Mouse (Mus musculus): ENCODE measurements around the gene Mboat1. TPM values are rescaled to one million over a fixed set of nuclear protein-coding genes. Genes with fewer than 3 reads are reported as not detected.
A peak's percentile ranks its signal among the peaks of the same experiment; 100 is the strongest.

Gene Mboat1
- polyA plus RNA-seq, 1 experiment = 2.7 TPM

DNA sequence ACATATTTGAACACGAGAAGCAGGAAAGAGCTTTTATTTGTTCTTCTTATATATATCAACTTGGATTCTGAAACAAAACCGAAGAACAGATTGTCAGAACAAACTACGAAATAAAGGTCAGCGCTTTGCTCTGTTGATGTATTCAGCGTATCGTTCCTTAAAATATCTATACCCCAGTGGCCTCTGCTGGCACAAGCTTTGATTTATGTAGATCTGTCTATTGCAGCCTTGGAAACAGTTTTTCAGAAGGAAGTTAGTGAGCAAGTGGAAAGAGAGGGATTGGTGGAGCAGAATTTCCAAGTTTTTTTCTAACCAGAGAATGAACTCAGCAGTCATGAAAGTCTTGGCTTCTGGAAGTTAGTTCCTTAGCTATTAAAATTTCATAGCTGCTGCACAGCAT lies 103.1 kb downstream of the Mboat1 start:
- no peak for DNase-seq (ENCODE audit: extremely low spot score in 1 of 2, low spot score in 1 of 2)

DNA sequence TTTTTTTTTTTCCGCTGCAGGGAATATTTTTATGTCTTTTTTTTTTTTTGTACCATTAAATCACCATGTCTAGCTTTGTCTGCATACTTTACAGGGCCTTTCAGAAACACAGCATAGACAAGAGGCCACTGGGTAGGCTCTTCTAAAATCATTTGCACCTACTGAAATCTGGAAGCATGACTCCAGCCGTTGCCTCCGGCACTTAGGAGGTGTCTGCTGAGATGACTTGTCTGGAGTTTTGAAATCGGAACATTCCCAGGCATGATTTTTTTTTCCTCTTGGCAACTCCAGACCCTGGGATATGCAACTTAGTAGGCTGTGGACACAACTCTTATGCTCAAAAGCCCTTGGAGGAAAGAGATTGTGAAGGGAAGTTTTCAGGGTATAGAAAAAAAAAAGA lies 109.3 kb downstream of the Mboat1 start:
- no peak for DNase-seq (ENCODE audit: extremely low spot score in 1 of 2, low spot score in 1 of 2)

DNA sequence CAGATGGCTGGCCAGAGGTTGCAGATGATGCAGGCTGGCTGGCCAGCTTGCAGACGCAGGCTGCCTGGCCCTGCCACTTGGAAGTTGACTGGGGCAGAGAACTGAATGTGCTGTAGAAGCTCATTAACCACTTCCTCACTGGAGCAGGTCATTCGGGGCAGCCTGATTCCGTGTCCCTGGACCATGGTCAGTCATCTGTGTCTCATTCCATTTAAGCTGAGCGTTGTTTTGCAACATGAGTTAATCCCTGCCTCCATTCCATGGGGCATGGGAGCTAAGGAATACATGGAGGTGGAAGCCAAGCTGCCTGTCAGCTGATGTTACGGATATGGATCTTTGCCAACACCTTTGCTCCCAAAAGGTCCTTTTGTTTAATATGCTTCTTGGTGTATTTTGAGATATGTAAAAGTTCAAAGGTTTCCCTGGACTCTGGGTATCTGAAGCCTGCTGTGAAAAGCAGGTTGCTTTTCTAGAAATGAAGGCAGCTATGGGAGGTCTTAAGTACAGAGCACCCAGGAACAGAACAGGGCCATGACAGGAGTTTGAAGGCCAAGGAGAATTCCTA lies 114.1 kb downstream of the Mboat1 start:
- DNase-seq (ENCODE audit: extremely low spot score in 1 of 2, low spot score in 1 of 2) = no peak

DNA sequence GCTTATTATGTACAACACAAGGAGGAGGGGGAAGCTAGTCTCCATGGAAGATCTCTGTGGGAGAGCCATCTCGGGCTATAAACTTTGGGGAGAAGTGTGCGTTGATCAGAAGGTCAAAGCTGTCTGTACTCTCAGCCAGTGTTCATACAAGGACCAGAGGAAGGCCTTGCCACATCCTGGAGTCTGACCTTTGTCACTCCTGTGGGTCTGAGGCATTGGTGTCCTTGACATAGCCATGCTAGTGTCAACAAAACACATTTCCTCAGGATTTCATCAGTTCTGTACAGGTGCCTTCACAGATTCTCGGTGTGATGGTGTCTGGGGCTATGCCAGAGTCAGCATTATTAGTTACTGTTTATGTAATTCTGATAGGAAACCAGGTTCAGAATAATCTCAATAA lies 115.1 kb downstream of the Mboat1 start:
- no peak for DNase-seq (ENCODE audit: extremely low spot score in 1 of 2, low spot score in 1 of 2)

DNA sequence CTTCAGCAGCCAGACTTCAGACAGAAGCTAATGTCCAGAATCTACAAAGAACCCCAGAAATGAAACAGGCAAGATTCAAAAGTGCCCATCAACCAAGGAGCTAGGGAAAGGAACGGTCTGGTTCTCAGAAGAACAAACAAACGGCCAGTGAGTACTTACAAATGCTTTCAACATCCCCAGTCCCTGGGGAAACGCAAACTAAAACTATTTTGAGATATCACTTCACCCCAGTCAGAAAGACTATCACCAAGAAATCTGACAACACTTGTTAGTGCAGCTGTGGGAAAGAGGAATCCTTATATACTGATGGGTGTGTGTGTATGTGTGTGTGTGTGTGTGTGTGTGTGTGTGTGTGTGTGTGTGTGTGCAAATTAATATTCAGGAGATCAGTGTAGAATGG lies 116.4 kb downstream of the Mboat1 start:
- DNase-seq (ENCODE audit: extremely low spot score in 1 of 2, low spot score in 1 of 2) = no peak

DNA sequence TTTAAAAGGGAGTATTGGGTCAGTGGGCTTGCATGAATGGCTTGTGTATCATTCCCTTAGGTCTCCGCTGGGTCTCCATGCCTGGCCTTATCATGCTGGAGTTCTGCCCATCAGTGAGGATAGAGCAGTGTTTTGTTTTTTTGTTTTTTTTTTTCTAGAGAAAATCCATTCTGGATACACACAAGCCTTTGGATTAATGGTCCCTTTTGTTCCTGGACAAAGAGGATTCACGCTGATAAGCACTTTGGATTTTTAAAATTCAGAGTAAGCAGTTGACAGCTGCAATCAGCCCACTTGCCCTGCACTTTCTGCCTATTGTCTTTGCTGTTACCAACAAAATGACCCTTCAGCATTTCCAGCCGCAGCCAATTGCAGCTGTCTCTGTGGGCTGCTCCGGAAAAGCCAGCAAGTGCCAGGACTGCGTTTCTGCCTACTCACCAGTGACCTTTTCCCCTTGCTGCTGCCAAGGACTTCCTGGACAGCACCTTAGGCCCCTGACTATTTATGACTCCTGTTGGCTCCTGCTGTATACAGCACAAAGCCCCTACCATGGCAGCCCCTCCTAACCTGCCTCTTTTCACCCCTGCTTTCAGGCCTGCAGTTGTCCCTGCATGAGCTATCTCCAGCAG lies 117.5 kb downstream of the Mboat1 start:
- no peak for DNase-seq (ENCODE audit: extremely low spot score in 1 of 2, low spot score in 1 of 2)

DNA sequence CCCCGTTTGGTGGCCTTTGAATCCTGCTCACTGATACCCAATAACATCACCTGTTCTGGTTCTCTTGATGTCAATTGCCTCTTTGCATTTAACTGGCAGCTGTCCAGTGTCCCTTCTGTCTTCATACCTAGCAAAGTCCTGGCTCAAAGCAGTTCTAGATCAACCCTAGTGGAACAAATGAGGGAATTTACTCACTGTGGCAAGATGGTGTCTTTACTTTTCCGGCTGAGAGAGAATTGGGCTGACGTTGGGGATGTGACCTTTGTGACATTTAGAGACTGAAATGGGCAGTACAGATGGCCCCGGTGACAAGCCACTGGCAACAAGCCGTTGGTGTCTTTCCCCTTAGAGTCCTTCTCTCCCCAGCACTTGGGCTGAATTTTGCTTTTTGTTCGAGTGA lies 118.1 kb downstream of the Mboat1 start:
- no peak for DNase-seq (ENCODE audit: extremely low spot score in 1 of 2, low spot score in 1 of 2)

DNA sequence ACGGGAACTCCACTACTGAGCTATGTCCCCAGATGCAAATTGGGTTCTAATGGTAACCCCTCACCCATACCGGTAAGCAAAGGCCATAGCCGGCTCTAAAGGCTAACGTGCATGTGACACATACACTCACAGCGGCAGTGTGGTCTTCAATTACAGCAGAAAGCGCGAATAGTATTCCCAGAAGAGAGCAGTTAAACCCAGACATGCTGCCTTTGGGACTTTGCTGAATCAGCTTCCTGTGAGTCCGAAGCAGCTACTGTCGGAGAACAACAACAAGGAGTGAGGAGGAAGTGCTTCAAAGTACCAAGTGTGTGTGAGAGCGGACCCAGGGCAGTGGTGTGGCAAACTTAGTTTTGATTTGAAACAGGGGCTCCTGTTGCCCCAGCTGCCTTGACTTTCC lies 122.5 kb downstream of the Mboat1 start:
- DNase-seq (ENCODE audit: extremely low spot score in 1 of 2, low spot score in 1 of 2) = no peak

DNA sequence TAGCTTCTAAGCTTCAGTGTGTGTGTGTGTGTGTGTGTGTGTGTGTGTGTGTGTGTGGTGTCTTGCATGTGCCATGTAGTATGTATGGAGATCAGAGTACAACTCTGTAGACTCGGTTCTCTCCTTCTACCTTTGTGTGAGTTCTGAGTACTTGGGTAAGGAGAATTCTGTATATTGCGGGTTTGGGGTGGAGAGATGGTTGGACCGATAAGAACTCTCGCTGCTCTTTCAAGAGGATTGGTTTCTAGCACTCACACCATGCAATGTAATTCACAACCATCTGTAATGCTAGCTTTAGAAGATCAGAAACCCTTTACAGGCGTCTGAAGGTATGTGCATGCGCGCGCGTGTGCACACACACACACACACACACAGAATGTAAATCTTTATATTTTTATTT lies 123.0 kb downstream of the Mboat1 start:
- no peak for DNase-seq (ENCODE audit: extremely low spot score in 1 of 2, low spot score in 1 of 2)

DNA sequence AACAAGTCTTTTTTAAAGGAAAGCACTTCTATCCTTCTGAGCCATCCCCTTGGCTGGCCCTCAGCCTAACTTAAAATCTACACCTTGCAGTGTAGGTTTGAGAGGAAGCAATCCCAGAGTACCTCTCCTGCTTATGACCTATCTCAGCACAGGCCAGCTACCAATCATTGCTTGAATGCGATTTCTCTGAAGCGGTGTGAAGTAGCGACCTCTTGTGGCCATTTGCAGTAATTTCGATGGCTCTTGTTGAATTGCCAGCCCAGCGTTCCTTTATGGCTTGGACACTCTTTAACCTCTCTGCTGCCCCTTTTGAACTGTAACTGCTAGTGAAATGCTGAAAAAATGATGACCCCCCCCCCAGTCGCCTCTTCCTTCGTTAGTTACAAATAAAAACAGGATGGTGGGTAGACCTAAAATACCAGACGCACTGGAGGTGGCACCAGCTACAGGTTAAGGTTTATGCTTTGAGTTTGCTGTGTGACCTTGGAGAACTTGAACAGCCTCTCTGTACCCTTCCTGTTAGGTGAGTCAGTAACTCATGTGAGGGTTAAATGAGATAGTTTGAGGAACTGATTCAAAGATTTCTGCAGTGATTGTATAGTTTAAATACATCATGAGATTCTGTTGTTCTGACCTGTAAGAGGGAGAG lies 123.7 kb downstream of the Mboat1 start:
- DNase-seq (ENCODE audit: extremely low spot score in 1 of 2, low spot score in 1 of 2) = peak; percentile 41 to 89

DNA sequence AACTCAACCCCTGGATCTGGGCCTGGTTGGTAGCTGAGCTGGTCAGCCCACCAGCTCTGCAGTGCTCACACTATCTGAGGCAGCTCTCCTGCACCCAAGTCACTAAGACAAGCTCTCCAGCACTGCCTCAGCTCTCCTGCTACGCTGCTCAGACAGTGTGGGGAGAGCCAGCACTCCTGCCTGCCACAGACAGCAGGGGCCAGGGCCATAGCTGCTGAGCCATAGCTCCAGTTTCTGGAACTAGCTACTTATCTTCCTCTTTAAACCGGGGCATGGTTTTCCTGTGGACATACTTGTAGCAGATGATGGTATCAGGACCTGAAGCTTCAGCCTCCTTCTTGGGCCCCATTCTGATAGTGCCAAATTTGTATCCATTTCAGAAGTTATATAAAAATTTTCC lies 127.4 kb downstream of the Mboat1 start:
- no peak for DNase-seq (ENCODE audit: extremely low spot score in 1 of 2, low spot score in 1 of 2)

DNA sequence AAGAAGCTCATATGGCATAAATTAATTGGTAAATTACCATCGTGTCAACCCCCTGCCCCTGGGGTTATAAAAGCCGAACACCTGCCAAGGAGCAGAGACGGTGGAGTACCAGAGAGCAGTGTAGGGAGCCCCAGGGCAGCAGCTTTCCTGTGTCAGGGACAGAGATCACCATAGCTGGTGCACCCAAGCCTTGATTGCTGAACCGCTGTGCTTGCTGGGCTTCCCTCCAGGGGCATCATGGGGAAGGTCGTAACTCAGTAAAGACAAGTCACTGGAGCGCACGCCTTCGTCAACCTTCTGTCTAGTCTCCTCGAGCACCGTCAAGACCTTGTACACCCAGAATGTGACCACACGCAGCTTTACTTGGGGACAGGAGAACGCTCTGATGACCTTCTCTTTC lies 128.0 kb downstream of the Mboat1 start:
- DNase-seq (ENCODE audit: extremely low spot score in 1 of 2, low spot score in 1 of 2) = no peak

DNA sequence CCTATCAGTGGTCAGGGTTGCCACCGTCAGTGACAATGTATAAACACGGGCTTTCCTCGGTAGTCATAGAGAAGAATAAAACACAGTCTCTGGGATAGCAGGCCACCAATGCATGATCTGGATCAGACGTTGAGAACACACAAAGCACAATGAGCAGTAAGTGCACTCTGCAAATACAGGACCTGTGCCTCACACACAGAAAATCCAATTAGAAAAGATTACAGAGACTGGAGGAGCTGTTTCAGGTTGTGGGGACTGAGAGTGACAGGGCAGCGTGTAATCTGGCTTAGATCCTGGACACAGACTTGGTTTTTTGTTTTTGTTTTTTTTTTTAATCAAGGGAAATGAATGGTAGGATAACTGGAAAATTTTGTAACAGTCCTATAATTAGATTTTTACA lies 128.5 kb downstream of the Mboat1 start:
- DNase-seq (ENCODE audit: extremely low spot score in 1 of 2, low spot score in 1 of 2) = no peak

DNA sequence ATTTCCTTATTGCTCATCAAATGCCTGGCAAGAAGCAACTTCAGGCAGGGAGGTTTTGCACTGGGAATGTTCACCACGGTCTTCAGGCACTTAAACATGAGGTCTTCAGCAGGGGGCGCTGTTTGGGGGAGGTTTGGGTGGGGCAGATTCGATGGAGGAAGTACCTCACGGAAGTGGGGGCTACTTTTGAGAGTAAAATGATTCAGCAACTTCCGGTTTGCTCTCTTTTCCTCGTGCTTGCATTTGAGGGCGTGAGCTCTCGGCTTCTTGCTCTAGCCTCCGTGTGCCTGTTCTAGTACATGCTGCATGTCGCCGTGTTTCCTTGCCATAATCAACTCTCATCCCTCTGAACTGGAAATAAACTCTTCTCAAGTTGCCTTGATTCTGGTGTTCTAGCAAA lies 129.7 kb downstream of the Mboat1 start:
- no peak for DNase-seq (ENCODE audit: extremely low spot score in 1 of 2, low spot score in 1 of 2)

DNA sequence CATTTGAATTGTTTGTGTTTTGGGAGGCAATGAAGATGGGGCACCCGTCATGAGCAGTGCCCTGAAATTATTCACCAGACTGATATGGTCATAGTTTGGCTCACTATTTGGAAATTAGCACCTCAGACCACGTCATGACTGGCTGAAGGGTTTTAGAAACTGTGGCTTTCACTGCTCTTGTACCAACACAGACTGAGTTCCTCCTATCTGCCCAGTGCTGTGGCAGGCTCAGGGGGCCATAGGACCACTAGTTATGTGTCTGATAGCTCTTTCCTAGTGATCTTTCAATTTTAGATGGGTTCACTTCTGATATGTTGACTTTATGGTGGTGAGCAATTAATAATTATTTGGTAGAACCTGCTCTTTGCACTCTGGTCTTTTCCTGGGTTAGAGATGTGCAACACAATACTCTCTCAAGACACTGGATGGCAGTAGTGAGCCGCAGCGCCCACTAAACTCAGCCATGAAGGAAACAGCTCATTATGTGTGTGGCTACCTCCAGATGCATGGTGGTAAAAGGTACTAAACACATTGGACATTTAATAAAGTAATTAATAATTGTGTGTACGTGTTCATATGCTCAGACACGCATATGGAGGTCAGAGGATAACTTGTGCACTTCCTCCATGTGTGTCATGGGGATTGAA lies 135.9 kb downstream of the Mboat1 start:
- peak in 1 of 2 experiments; percentile 59 for DNase-seq (ENCODE audit: extremely low spot score in 1 of 2, low spot score in 1 of 2)

Other genes starting within 250 kb of the Mboat1 start
- 14.5 and 14.9 TPM in 2 replicates for gene E2f3, start 150.4 kb upstream of the Mboat1 start, polyA plus RNA-seq (2012; rRNA removed)
- 1.0 and 1.2 TPM in 2 replicates for gene Agtr1a, start 200.0 kb downstream of the Mboat1 start, polyA plus RNA-seq (2012; rRNA removed)